Mouse (Mus musculus) adipocyte (in vitro differentiated cells): ENCODE results near the gene Olfr470.
"Not testable (repeated sequence)": the region's sequence is repeated elsewhere in the genome, so short reads cannot be mapped to it uniquely, and the experiment has no call there.

Source experiments
- DNase-seq: peaks from one replicate; pipeline ENCODE4 v3.0.0-alpha.2; 2016; ENCODE audit warnings: low spot score

The Olfr470 gene

DNA sequence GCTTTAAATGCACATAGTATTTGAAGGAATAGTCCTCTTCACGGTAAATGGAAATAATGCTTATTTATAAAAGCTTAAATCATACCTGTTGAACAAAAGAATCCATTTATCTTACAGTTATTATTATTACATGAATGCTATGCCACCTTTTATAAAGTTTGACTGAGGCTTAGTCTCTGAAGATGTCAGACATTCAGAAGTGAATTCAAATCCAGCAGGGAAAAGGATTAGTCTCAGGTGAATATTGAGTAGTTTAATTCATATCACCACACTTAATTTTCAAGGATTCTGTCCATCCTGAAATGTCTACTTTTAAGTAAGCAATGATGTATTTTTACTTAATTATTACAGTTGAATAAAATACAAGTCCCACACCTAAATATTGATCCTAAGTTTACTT is at the start of gene Olfr470:
TSS of gene Olfr470 (minus strand) at position 101 of the 400 bp plus-strand sequence.
- DNase-seq, result not testable (repeated sequence)

DNA sequence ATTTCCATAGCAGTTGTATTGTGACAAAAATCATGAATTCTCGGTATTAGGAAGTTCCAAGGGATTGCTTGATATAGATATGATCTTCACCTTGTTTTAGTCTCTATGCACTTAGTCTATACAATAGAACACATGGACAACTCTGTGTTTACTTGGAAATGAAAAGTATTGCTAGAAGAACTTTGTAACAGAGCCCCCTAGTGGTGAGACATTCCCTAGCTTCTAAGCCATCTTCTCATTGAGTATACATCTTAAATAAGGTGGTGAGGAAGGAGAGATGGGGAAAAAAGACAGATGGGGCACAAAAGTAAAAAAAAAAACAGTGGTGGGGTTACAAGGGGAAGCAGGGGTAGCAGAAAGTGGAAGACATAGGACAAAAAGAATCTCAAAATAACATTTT is 5.6 kb downstream of the Olfr470 start:
- no peak for DNase-seq

DNA sequence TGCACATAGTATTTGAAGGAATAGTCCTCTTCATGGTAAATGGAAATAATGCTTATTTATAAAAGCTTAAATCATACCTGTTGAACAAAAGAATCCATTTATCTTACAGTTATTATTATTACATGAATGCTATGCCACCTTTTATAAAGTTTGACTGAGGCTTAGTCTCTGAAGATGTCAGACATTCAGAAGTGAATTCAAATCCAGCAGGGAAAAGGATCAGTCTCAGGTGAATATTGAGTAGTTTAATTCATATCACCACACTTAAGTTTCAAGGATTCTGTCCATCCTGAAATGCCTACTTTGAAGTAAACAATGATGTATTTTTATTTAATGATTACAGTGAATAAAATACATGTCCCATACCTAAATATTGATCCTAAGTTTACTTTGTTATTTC is 21.8 kb downstream of the Olfr470 start, which contains the start of gene Olfr469:
TSS of gene Olfr469 (minus strand) at position 101 of the 400 bp plus-strand sequence.
- DNase-seq, result not testable (repeated sequence)

DNA sequence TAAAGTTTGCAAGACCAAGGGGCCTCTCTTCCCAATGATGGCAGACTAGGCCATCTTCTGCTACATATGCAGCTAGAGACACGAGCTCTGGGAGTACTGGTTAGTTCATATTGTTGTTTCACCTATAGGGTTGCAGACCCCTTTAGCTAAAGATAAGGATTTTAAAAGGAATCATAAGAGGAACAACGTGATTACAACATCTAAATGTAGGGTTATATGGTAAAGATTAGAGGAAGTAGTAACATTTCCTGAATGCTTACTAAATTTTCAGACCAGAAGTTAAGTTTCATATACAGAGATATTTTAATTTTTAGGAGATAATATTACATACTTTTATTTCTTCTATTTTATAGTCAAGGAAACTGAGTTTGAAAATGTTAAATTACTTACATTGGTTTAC is 23.4 kb downstream of the Olfr470 start:
- not testable (repeated sequence) for DNase-seq

DNA sequence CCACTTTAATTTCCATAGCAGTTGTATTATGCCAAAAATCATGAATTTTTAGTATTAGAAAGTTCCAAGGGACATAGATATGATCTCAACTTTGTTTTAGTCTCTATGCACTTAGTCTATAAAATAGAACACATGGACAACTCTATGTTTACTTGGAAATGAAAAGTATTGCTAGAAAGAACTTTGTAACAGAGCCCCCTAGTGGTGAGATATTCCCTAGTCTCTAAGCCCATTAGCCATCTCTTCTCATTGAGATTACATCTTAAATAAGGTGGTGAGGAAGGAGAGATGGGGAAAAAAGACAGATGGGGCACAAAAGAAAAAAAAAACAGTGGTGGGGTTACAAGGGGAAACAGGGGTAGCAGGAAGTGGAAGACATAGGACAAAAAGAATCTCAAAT is 27.8 kb downstream of the Olfr470 start:
- no peak for DNase-seq

DNA sequence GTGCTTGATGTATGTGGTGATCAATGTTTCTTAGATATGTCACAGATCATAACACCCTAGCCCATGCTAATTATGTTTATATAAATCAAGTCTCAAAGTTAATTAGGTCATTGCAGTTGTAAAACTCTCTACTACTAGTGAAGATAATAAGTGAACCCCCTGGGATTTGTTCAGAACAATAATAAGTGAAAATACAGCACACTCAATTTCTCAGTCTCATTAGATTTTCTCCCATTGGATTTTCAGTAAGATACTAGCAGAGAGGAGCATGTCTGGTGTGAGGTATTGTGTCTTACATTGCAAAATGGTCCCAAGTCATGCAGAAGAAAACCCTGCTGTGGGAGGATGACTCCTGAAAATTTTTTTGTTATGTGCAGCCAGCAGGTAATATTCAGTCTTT is 35.3 kb downstream of the Olfr470 start, which contains the start of gene Olfr467:
TSS of gene Olfr467 (plus strand) at position 301 of the 400 bp plus-strand sequence.
- no peak for DNase-seq

DNA sequence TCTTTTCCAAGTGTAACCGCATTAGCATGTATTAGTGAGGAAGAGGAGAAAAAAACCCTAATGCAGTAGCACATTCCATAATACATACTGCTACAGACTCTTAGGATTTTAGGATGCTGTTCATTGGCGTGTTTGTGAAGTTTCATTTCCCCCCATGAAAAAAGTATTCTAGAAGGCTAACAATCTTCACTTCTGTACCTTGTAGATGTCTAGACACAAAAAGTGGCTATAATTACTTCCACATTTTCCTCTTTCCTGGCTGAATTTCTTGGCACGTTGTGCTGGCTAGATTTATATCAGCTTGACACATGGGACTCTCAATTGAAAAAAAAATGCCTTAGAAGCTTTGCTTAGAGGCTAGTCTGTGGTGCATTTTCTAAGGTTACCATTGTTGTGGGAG is 45.2 kb downstream of the Olfr470 start:
- no peak for DNase-seq

DNA sequence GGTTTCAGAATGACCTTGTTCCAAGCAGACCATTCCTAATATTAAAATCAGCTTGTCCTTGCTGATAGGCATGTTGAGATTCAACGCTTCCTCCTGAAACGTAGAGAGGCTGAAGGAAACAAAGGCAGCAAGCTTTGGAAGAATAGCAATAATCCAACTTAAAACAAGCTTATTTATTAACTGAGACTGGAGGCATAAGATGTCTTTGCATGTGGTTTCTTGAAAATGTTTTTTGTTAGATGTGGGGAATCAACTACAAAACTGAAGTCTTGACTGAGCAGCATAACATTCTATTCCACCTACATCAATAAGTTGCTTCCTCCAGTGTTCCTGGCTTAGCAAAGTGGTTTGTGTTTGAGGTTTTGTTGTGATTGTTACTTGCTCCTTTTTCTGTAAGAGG is 46.2 kb downstream of the Olfr470 start, which contains the start of gene Ovch2:
TSS of gene Ovch2 (minus strand) at position 101 of the 400 bp plus-strand sequence.
- DNase-seq, result no peak

DNA sequence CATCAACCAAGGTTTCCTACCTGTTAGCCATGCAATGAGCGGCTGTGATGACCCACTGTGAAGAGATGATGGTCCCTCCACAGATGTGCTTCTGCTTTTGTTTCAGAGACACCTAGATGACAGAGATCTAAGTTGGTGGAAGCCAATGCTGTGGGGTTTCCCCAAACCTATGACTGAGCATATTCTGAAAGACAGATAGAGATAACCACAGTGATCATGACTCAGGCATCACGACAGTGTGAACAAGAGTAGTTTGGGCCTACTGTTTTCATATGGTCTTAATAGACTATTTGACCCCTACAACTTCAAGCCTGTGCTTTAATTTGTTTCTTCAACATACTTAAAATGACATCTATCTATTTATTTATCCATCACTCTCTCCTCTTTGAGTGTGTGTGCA is 50.8 kb downstream of the Olfr470 start:
- DNase-seq, result no peak
